Mouse (Mus musculus) left cerebral cortex, postnatal 14 days (tissue): ENCODE measurements at regions not wholly inside any gene's neighbourhood (a gene's known extent, or its start where the extent isn't known, plus 50 kb on each side); places are given as distances from the start of the nearest gene placed in this dataset.

ENCODE experiments used
- DNase-seq, 2 experiments: peaks; one replicate each; pipeline ENCODE4 v3.0.0; 2021 to 2022; ENCODE audit warnings: low spot score in 2 of 2, mixed read lengths in 1 of 2
- intact Hi-C: fragments of 180-260 bp; cut with DNase I; formaldehyde crosslinking; loops from one replicate; pipeline ENCODE4 v1.15.1; 2025

- intact Hi-C loops, result loop anchor here (5.0 kb wide), 1 partner anchor 246 kb away; no protein-coding TSS in a partner anchor
- peak; percentile 91 to 94 for DNase-seq
Observed at GRCm38 (mm10) chr13:42575725-42576426, 104.5 kb upstream of the Phactr1 start.

- intact Hi-C loops, result loop anchor here (5.0 kb wide), 1 partner anchor 243 kb away; no protein-coding TSS in a partner anchor
- no peak for DNase-seq
Observed at GRCm38 (mm10) chr13:42579471-42579870, 101.0 kb upstream of the Phactr1 start.

- DNase-seq, result no peak
- intact Hi-C loops, result loop anchor here (5.0 to 10.0 kb wide), 3 partner anchors 287 to 884 kb away; partner anchors contain the start of gene Edn1
Observed at GRCm38 (mm10) chr13:42589136-42589535, 91.3 kb upstream of the Phactr1 start.

- no peak for DNase-seq
- intact Hi-C loops, result loop anchor here (5.0 to 10.0 kb wide), 3 partner anchors 287 to 885 kb away; partner anchors contain the start of gene Edn1
Observed at GRCm38 (mm10) chr13:42589607-42590006, 90.8 kb upstream of the Phactr1 start.

GRCm38 (mm10) chr13:42590415-42590814 is 90.0 kb upstream of the Phactr1 start:
- DNase-seq, result no peak
- intact Hi-C loops, result no loop called here

- intact Hi-C loops, result no loop called here
- DNase-seq, result no peak
Observed at GRCm38 (mm10) chr13:42592945-42593344, 87.5 kb upstream of the Phactr1 start.

GRCm38 (mm10) chr13:42593488-42594170 is 86.8 kb upstream of the Phactr1 start:
- DNase-seq, result peak; percentile 33 to 56
- intact Hi-C loops, result no loop called here

- intact Hi-C loops, result no loop called here
- DNase-seq, result no peak
Observed at GRCm38 (mm10) chr13:42595180-42595579, 85.2 kb upstream of the Phactr1 start.

GRCm38 (mm10) chr13:42597781-42598180 is 82.6 kb upstream of the Phactr1 start:
- DNase-seq, result peak; percentile 22 to 31
- intact Hi-C loops, result no loop called here

- intact Hi-C loops, result no loop called here
- DNase-seq, result peak; percentile 10 to 52
Observed at GRCm38 (mm10) chr13:42603308-42603707, 77.1 kb upstream of the Phactr1 start.

GRCm38 (mm10) chr13:42607735-42608134 is 72.7 kb upstream of the Phactr1 start:
- intact Hi-C loops, result no loop called here
- DNase-seq, result no peak

- intact Hi-C loops, result no loop called here
- DNase-seq, result no peak
Observed at GRCm38 (mm10) chr13:42608963-42609362, 71.5 kb upstream of the Phactr1 start.

- no peak for DNase-seq
- intact Hi-C loops, result no loop called here
Observed at GRCm38 (mm10) chr13:42613326-42613725, 67.1 kb upstream of the Phactr1 start.

GRCm38 (mm10) chr13:42615826-42616225 is 64.6 kb upstream of the Phactr1 start:
- peak in 1 of 2 experiments; percentile 19 for DNase-seq

GRCm38 (mm10) chr13:42617225-42617624 is 63.2 kb upstream of the Phactr1 start:
- intact Hi-C loops, result loop anchor here (5.0 kb wide), 1 partner anchor 55 kb away; no protein-coding TSS in a partner anchor
- DNase-seq, result peak; percentile 31 to 40

More at GRCm38 (mm10) chr13:42615826-42616225, 64.6 kb upstream of the Phactr1 start:
- intact Hi-C loops, result loop anchor here (5.0 kb wide), 1 partner anchor 56 kb away; no protein-coding TSS in a partner anchor

GRCm38 (mm10) chr13:42617844-42618243 is 62.6 kb upstream of the Phactr1 start:
- intact Hi-C loops, result loop anchor here (5.0 kb wide), 1 partner anchor 54 kb away; no protein-coding TSS in a partner anchor
- no peak for DNase-seq

GRCm38 (mm10) chr13:42619555-42620280 is 60.7 kb upstream of the Phactr1 start:
- peak; percentile 15 to 57 for DNase-seq
- intact Hi-C loops, result loop anchor here (5.0 to 10.0 kb wide), 2 partner anchors 53 to 175 kb away; no protein-coding TSS in a partner anchor

GRCm38 (mm10) chr13:42623491-42623890 is 56.9 kb upstream of the Phactr1 start:
- peak; percentile 69 to 80 for DNase-seq
- intact Hi-C loops, result loop anchor here (2.0 to 10.0 kb wide), 2 partner anchors 171 to 199 kb away; no protein-coding TSS in a partner anchor
